Mouse (Mus musculus) limb, embryonic 11.5 days (tissue): ENCODE results near the gene Gm28230. TPM values are rescaled to one million over a fixed set of nuclear protein-coding genes. Genes with fewer than 3 reads are reported as not detected.

ENCODE experiments used
- ATAC-seq: fragments of 200-750 bp; cut with Nextera tagmentation; 2 replicates; pipeline ENCODE4 v1.8.0; 2017; ENCODE audit warnings: low read depth; ENCODE audit not compliant: insufficient number of reproducible peaks, low FRiP score, low TSS enrichment
- DNase-seq: peaks from one replicate; pipeline ENCODE4 v3.0.0-alpha.2; 2015; ENCODE audit warnings: low spot score
- H3K27ac ChIP-seq: fragments of 300-500 bp; sonication (generic); replicated peaks from 2 replicates; pipeline ENCODE4 v1.5.1; 2014; ENCODE audit warnings: low read depth, mild to moderate bottlenecking, low read length
- H3K27me3 ChIP-seq: fragments of 300-500 bp; sonication (generic); 2 replicates; pipeline ENCODE4 v1.6.1; 2014; ENCODE audit warnings: mild to moderate bottlenecking, low read length, mixed read lengths; ENCODE audit not compliant: control insufficient read depth, insufficient read depth
- H3K36me3 ChIP-seq: fragments of 300-500 bp; sonication (generic); 2 replicates; pipeline ENCODE4 v1.6.1; 2014; ENCODE audit warnings: mild to moderate bottlenecking, low read length, moderate library complexity, mixed read lengths; ENCODE audit not compliant: control insufficient read depth, insufficient read depth
- H3K4me1 ChIP-seq: fragments of 300-500 bp; sonication (generic); 2 replicates; pipeline ENCODE4 v1.6.1; 2014; ENCODE audit warnings: low read length, mixed read lengths; ENCODE audit not compliant: control insufficient read depth, insufficient read depth
- H3K4me2 ChIP-seq: fragments of 300-500 bp; sonication (generic); 2 replicates; pipeline ENCODE4 v1.6.1; 2014; ENCODE audit warnings: low read depth, mild to moderate bottlenecking, moderate library complexity; ENCODE audit not compliant: severe bottlenecking
- H3K4me3 ChIP-seq: fragments of 300-500 bp; sonication (generic); 2 replicates; pipeline ENCODE4 v1.5.1; 2014; ENCODE audit warnings: low read depth, low read length
- H3K9ac ChIP-seq: fragments of 300-500 bp; sonication (generic); 2 replicates; pipeline ENCODE4 v1.6.1; 2014; ENCODE audit warnings: mild to moderate bottlenecking, low read length
- H3K9me3 ChIP-seq: fragments of 300-500 bp; sonication (generic); 2 replicates; pipeline ENCODE4 v1.6.1; 2016; ENCODE audit warnings: low read length; ENCODE audit not compliant: control insufficient read depth
- WGBS: fragments of 180-500 bp; shearing (Covaris S2); extraction: QIAGEN DNeasy Blood & Tissue Kit; methylation state at CpG from one replicate; pipeline ENCODE4 v1.1.7; 2014; 5-methylcytosine and 5-hydroxymethylcytosine counted together
- polyA plus RNA-seq: library from polyadenylated mRNA; unstranded; fragments of >200 nt; fragmentation: Nextera tagmentation; extraction: Ambion mirVana; gene quantifications from 2 replicates; pipeline ENCODE4 v1.2.1, GENCODE M21; 2014

The Gm28230 gene
- polyA plus RNA-seq, 1 experiment from 2014 or later: 0.45 TPM

DNA sequence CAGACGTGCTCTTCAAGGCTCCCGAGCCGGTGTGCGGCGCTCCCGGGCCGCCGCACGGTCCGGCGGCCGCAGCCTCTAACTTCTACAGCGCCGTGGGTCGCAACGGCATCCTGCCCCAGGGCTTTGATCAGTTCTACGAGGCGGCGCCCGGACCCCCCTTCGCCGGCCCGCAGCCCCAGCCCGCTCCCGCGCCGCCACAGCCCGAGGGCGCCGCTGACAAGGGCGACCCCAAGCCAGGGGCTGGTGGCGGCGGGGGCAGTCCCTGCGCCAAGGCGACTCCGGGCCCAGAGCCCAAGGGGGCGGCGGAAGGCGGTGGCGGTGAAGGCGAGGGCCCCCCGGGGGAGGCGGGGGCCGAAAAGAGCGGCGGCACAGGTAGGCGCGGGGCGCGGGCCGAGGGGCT is 43.7 kb upstream of the Gm28230 start:
- peak overlapping the region; percentile 95 for H3K27ac ChIP-seq
- peak overlapping the region; percentile 97 for H3K9ac ChIP-seq
- peaks cover 18% of the 10 kb centered on the region for H3K27me3 ChIP-seq
- no peaks in the 10 kb centered on the region for H3K9me3 ChIP-seq
- DNase-seq: peak; percentile 72
- peak overlapping the region; percentile 47 for H3K4me2 ChIP-seq
- H3K4me1 ChIP-seq: peaks cover 23% of the 10 kb centered on the region
- WGBS: 0% methylated on average over 34 of the region's 51 CpGs
- ATAC-seq: no peak
- H3K4me3 ChIP-seq: peak overlapping the region; percentile 77
- H3K36me3 ChIP-seq: no peaks in the 10 kb centered on the region

- Histone ChIP-seq H3K9me3 (no peaks in the 10 kb centered on the region), H3K9ac (peak overlapping the region; percentile 97), H3K4me2 (peak overlapping the region; percentile 47), H3K36me3 (no peaks in the 10 kb centered on the region), H3K4me1 (peaks cover 24% of the 10 kb centered on the region), H3K27me3 (peaks cover 22% of the 10 kb centered on the region), H3K27ac (peak overlapping the region; percentile 95), H3K4me3 (peak overlapping the region; percentile 77)
- ATAC-seq: peak; percentile 4; the same call in 1 of the 2 replicates
- 0% methylated on average over 18 of the region's 18 CpGs for WGBS
- peak; percentile 72 for DNase-seq
These were observed 43.0 kb upstream of the Gm28230 start for GRCm38 (mm10) chr2:74683471-74683951.

- peak overlapping the region; percentile 47 for H3K4me2 ChIP-seq
- WGBS: 2% methylated on average over 12 of the region's 12 CpGs
These were observed 42.4 kb upstream of the Gm28230 start for GRCm38 (mm10) chr2:74684106-74684505.

DNA sequence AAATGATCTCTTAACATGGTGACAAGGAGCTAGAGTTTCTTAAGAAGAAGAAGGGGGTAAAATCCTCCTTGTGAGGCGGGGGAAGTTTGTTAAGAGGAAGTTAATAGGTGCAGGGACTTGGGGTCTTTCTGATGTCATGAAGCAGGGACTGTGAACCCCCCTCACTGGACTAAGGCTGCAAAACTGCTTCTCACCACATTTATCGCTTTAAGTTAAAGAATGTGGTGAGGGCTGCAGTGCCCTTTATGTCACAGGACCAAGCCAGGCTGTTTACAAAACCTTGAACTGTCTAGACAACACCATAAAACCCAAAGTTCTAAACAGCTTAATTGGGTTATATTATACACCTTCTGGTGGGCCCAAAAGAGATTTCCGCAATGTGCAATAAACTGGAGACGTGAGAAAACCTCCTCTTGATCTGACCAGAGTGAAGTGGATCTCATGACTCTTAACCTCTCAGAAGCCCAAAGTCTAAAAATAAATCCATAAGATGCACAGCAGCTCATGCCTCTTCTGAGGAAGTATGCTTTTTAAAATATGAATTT is 41.4 kb upstream of the Gm28230 start:
- Histone ChIP-seq H3K9ac (peak overlapping the region; percentile 97), H3K4me3 (peak overlapping the region; percentile 77), H3K36me3 (no peaks in the 10 kb centered on the region), H3K4me1 (peaks cover 19% of the 10 kb centered on the region; the same call in 1 of the 2 replicates), H3K27ac (peak overlapping the region; percentile 95), H3K27me3 (peaks cover 22% of the 10 kb centered on the region), H3K9me3 (no peaks in the 10 kb centered on the region), H3K4me2 (peak overlapping the region; percentile 47)
- ATAC-seq (no peak), DNase-seq (peak; percentile 63)
- WGBS: under 1% methylated on average over 4 of the region's 4 CpGs

More at GRCm38 (mm10) chr2:74684106-74684505, 42.4 kb upstream of the Gm28230 start:
- H3K27ac ChIP-seq: peak overlapping the region; percentile 95
- H3K4me1 ChIP-seq: peaks cover 24% of the 10 kb centered on the region
- DNase-seq (peak; percentile 60), ATAC-seq (no peak)
- peaks cover 22% of the 10 kb centered on the region for H3K27me3 ChIP-seq
- no peaks in the 10 kb centered on the region for H3K36me3 ChIP-seq
- H3K9ac ChIP-seq: peak overlapping the region; percentile 97
- H3K9me3 ChIP-seq: no peaks in the 10 kb centered on the region
- peak overlapping the region; percentile 77 for H3K4me3 ChIP-seq

DNA sequence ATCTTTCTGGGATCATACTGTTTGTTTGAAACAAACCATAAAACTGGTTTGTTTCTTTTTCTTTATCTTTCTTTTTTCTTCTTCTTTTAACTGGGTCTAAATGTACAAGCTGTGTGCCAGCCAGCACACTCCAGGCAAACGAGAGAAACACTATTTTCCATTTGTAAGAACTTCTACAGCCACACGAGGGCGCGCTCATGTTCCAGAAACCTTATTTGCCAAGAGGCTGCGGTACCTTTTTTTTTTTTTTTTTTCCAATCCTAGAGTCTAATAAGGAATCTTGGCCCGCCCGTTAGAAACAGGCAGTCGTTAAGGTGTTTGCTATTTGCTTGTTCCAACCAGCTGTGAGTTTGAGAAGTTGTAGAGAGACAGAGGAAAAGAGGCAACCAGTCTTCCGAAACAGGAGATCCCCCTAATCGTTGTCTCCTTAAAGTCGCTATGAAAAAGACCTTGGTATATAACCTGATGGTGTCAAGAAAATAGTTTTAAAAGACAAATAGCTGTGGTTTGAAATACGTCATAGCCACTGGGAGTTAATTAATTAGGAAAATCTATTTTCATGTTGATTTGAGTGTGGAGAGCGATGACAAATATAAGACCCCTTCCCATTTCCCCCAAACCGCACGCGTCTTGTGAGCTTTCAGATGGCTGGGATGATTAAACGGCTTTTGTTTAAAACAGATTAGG is 40.1 kb upstream of the Gm28230 start:
- Histone ChIP-seq H3K4me2 (peak overlapping the region; percentile 90), H3K4me3 (peak overlapping the region; percentile 66), H3K9me3 (no peaks in the 10 kb centered on the region), H3K27me3 (peaks cover 20% of the 10 kb centered on the region), H3K36me3 (no peaks in the 10 kb centered on the region), H3K27ac (peak overlapping the region; percentile 97), H3K4me1 (peaks cover 24% of the 10 kb centered on the region; the same call in 1 of the 2 replicates), H3K9ac (peak overlapping the region; percentile 98)
- 2% methylated on average over 17 of the region's 17 CpGs for WGBS
- ATAC-seq (no peak), DNase-seq (peak; percentile 91)

DNA sequence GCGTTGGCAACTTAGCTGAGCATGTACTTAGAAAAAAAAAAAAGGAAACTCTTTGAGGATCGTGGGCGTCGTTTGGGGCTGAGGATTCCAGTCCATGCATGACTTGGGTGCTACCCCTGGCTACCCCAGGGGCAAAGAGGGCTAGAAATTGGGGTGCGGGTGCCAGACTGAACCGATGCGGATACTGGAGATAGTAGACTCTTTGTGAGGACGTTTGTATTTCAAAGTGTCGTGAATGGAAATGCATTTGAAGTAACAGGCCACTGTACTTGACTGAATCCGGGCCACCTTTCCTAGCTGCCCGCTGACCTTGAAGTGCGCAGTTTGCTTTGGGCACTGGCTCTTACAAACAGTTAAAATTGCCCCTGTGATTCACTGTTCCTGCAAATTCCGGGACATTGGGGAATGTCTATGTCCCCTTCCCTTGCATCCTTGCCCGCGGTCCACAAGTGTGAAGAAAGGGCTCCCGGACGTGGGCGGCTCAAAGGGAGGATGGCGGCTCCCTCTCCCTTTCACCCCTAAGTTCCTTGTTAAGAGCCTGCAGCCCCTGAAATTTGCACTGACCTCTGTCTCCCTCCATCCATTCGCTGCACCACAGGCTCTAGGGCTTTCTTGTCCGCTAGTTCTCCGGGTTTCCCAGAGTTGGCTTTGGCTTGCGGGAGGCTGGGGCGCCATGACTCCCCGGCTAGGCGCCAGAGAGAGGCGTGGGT is 39.4 kb upstream of the Gm28230 start:
- H3K4me3 ChIP-seq: peak overlapping the region; percentile 66
- peak overlapping the region; percentile 97 for H3K27ac ChIP-seq
- H3K27me3 ChIP-seq: peaks cover 13% of the 10 kb centered on the region; the same call in 1 of the 2 replicates
- no peaks in the 10 kb centered on the region for H3K9me3 ChIP-seq
- DNase-seq (peak; percentile 71), ATAC-seq (no peak)
- H3K4me1 ChIP-seq: peaks cover 23% of the 10 kb centered on the region; the same call in 1 of the 2 replicates
- H3K36me3 ChIP-seq: no peaks in the 10 kb centered on the region
- under 1% methylated on average over 27 of the region's 27 CpGs for WGBS
- H3K9ac ChIP-seq: peak overlapping the region; percentile 98
- peak overlapping the region; percentile 90 for H3K4me2 ChIP-seq

GRCm38 (mm10) chr2:74687698-74688555 is 38.6 kb upstream of the Gm28230 start:
- peaks cover 24% of the 10 kb centered on the region for H3K4me1 ChIP-seq
- peak overlapping the region; percentile 66 for H3K4me3 ChIP-seq
- peak overlapping the region; percentile 98 for H3K9ac ChIP-seq
- H3K27me3 ChIP-seq: peaks cover 10% of the 10 kb centered on the region; the same call in 1 of the 2 replicates
- DNase-seq (peak; percentile 73), ATAC-seq (no peak)
- WGBS: under 1% methylated on average over 31 of the region's 31 CpGs
- peak overlapping the region; percentile 90 for H3K4me2 ChIP-seq
- H3K36me3 ChIP-seq: no peaks in the 10 kb centered on the region
- H3K27ac ChIP-seq: peak overlapping the region; percentile 97
- H3K9me3 ChIP-seq: no peaks in the 10 kb centered on the region
